Mouse (Mus musculus) forebrain, embryonic 11.5 days (tissue): ENCODE data around the gene Calml4. TPM values are rescaled to one million over a fixed set of nuclear protein-coding genes. Genes with fewer than 3 reads are reported as not detected.

ENCODE experiments used
- ATAC-seq: fragments of 200-750 bp; cut with Nextera tagmentation; replicated peaks from 2 replicates; pipeline ENCODE4 v1.8.0; 2017; ENCODE audit warnings: moderate TSS enrichment; ENCODE audit not compliant: low FRiP score
- DNase-seq: peaks from one replicate; pipeline ENCODE4 v3.0.0-alpha.2; 2017; ENCODE audit warnings: low spot score
- H3K27ac ChIP-seq: fragments of 300-500 bp; sonication (generic); 2 replicates; pipeline ENCODE4 v1.5.1; 2014; ENCODE audit warnings: low read depth, low read length
- H3K27me3 ChIP-seq: fragments of 300-500 bp; sonication (generic); 2 replicates; pipeline ENCODE4 v1.6.1; 2014; ENCODE audit warnings: mild to moderate bottlenecking, low read length, mixed read lengths; ENCODE audit not compliant: control insufficient read depth, insufficient read depth
- H3K36me3 ChIP-seq: fragments of 300-500 bp; sonication (generic); 2 replicates; pipeline ENCODE4 v1.6.1; 2014; ENCODE audit warnings: mild to moderate bottlenecking, low read length, moderate library complexity, mixed read lengths; ENCODE audit not compliant: control insufficient read depth, insufficient read depth
- H3K4me1 ChIP-seq: fragments of 300-500 bp; sonication (generic); replicated peaks from 2 replicates; pipeline ENCODE4 v1.6.1; 2014; ENCODE audit warnings: low read length, mixed read lengths; ENCODE audit not compliant: control insufficient read depth, insufficient read depth
- H3K4me2 ChIP-seq: fragments of 300-500 bp; sonication (generic); 2 replicates; pipeline ENCODE4 v1.6.1; 2014; ENCODE audit warnings: low read depth, mild to moderate bottlenecking, low read length, moderate library complexity, mixed read lengths; ENCODE audit not compliant: severe bottlenecking
- H3K4me3 ChIP-seq: fragments of 300-500 bp; sonication (generic); 2 replicates; pipeline ENCODE4 v1.5.1; 2014; ENCODE audit warnings: low read depth, low read length
- H3K9ac ChIP-seq: fragments of 300-500 bp; sonication (generic); 2 replicates; pipeline ENCODE4 v1.6.1; 2014; ENCODE audit warnings: low read length
- H3K9me3 ChIP-seq: fragments of 300-500 bp; sonication (generic); 2 replicates; pipeline ENCODE4 v1.6.1; 2016; ENCODE audit warnings: low read length, mixed read lengths; ENCODE audit not compliant: control insufficient read depth
- WGBS: fragments of 180-500 bp; shearing (Covaris S2); extraction: QIAGEN DNeasy Blood & Tissue Kit; methylation state at CpG from one replicate; pipeline ENCODE4 v1.1.7; 2014; 5-methylcytosine and 5-hydroxymethylcytosine counted together
- polyA plus RNA-seq: library from polyadenylated mRNA; unstranded; fragments of >200 nt; fragmentation: Nextera tagmentation; extraction: Ambion mirVana; gene quantifications from 2 replicates; pipeline ENCODE4 v1.2.1, GENCODE M21; 2014

The Calml4 gene
- 0.48 and 1.5 TPM in 2 replicates for polyA plus RNA-seq

GRCm38 (mm10) chr9:62857719-62858261, at the start of gene Calml4:
Gene Calml4 (plus strand): TSS chr9:62858080.
- no peak within 1 kb of the TSS for H3K4me3 ChIP-seq
- ATAC-seq (no peak), DNase-seq (no peak)
- no peaks in the 10 kb centered on the region for H3K9me3 ChIP-seq
- H3K36me3 ChIP-seq: no peaks in the 10 kb centered on the region
- H3K27ac ChIP-seq: no peak within 1 kb of the TSS
- peaks cover 6% of the 10 kb centered on the region; the same call in 1 of the 2 replicates for H3K4me1 ChIP-seq
- H3K4me2 ChIP-seq: no peak within 1 kb of the TSS
- H3K27me3 ChIP-seq: no peaks in the 10 kb centered on the region
- WGBS: 63% methylated on average over 20 of the region's 20 CpGs
- no peak within 1 kb of the TSS for H3K9ac ChIP-seq

DNA sequence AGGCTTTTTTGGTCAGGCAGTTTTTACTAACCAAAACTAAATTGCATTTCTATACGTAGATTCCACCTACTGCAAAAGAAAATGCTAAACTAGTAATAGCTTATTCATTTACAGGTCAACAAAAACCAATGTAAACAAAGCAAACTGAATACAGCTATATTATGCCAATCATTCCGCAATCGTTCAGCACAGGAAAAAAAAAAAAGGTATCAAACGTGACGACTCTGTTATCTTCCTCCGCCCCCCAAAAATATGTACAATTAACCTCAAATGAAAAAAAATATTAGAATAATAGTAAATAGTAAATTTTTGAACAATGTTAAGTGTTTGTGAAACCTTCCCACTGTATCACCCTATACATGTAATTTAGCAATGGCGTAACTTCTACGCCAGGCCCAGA, 47.8 kb upstream of the Calml4 start:
- H3K27me3 ChIP-seq: no peaks in the 10 kb centered on the region
- H3K4me3 ChIP-seq: peak overlapping the region; percentile 98
- no peaks in the 10 kb centered on the region for H3K9me3 ChIP-seq
- no peak overlapping the region for H3K27ac ChIP-seq
- DNase-seq (no peak), ATAC-seq (no peak)
- no peaks in the 10 kb centered on the region for H3K36me3 ChIP-seq
- WGBS: 23% methylated on average over 8 of the region's 8 CpGs
- peak overlapping the region; percentile 77 for H3K4me2 ChIP-seq
- peaks cover 8% of the 10 kb centered on the region for H3K4me1 ChIP-seq
- peak overlapping the region; percentile 96 for H3K9ac ChIP-seq

DNA sequence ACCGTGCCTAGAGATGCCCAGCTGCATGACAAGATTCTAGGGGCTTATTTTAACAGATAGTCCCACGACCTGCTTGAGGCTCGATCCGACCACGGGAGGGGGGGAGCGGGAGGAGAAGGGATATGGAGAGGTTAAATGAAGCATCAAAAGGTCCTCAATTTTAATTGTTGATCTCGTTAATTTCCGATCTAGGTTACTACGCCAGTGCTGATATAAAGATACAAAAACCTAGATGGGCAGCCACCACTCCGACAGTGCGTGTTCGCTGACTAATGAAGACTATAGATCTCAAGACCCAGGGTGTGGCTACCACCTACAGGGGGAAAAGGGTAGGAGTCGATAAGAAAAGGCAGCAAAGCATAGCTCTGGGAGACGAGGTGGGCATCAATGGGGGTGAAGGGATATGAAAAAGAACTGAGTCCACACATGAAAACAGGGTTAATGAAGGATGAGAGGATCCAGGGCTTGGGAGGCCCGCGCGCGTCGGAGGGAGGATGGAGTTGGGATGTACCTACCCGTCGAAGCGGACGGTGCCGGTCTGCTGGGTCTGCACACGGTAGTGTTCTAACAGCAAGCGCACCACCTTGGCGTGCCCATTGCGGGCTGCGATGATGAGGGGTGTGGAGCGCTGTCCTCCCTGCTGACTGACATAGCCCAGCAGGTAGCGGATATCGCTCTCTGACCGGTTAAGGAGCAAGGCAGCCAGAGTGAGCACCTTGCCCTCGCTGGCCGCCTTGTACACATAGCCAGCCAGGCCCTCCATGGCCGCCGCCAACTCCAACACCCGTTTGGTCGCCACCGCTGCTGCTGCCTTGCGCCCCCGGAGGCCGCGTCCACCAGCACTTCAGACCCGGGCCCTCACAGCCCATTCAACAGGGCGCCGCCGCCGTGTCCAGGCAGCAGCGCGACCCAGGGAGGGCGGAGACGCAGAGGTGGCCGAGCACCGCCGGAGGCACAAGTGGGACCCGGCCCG, 47.1 kb upstream of the Calml4 start:
- no peak for DNase-seq
- H3K4me3 ChIP-seq: peak overlapping the region; percentile 98
- peak overlapping the region; percentile 77 for H3K4me2 ChIP-seq
- H3K4me1 ChIP-seq: peaks cover 8% of the 10 kb centered on the region
- no peaks in the 10 kb centered on the region for H3K9me3 ChIP-seq
- peak; percentile 74 for ATAC-seq
- H3K9ac ChIP-seq: peak overlapping the region; percentile 96
- under 1% methylated on average over 56 of the region's 58 CpGs for WGBS
- no peaks in the 10 kb centered on the region for H3K27me3 ChIP-seq
- no peaks in the 10 kb centered on the region for H3K36me3 ChIP-seq
- H3K27ac ChIP-seq: peak overlapping the region; percentile 96

GRCm38 (mm10) chr9:62811516-62812121, 46.3 kb upstream of the Calml4 start, which contains the start of gene Fem1b:
Gene Fem1b (minus strand): TSS chr9:62811934.
- under 1% methylated on average over 66 of the region's 68 CpGs for WGBS
- H3K4me3 ChIP-seq: peak within 1 kb of the TSS; percentile 98
- H3K36me3 ChIP-seq: no peaks in the 10 kb centered on the region
- H3K4me2 ChIP-seq: peak within 1 kb of the TSS; percentile 77
- ATAC-seq: peak; percentile 95
- peaks cover 8% of the 10 kb centered on the region for H3K4me1 ChIP-seq
- H3K27me3 ChIP-seq: no peaks in the 10 kb centered on the region
- peak within 1 kb of the TSS; percentile 96 for H3K9ac ChIP-seq
- peak; percentile 93 for DNase-seq
- H3K27ac ChIP-seq: peak within 1 kb of the TSS; percentile 96
- no peaks in the 10 kb centered on the region for H3K9me3 ChIP-seq

GRCm38 (mm10) chr9:62812216-62813049, 45.4 kb upstream of the Calml4 start:
- Histone ChIP-seq H3K4me3 (peak overlapping the region; percentile 98), H3K27me3 (no peaks in the 10 kb centered on the region), H3K9me3 (no peaks in the 10 kb centered on the region), H3K4me1 (peaks cover 8% of the 10 kb centered on the region), H3K9ac (peak overlapping the region; percentile 96), H3K4me2 (peak overlapping the region; percentile 77), H3K36me3 (no peaks in the 10 kb centered on the region), H3K27ac (peak overlapping the region; percentile 96)
- ATAC-seq (peak; percentile 20; the same call in 1 of the 2 replicates), DNase-seq (no peak)
- WGBS: 10% methylated on average over 14 of the region's 14 CpGs

DNA sequence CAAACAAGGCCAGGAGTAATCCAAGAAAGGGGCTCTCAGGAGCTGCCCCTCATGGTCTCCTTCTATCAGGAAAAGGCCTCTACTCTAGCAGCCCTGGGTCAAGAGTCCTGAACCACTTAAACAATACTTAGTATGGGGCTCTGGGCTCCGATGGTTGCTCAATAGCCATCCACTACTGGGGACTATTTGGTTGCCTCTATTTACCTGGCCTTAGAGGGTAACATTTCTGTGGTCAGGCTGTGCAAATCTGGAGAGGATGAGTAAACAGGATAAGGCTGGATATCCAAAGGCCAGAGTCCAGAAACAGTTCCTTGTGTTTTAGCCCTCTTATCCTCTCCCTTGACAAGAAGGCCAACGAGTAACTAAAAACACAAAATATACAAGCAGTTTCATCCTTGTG, 43.1 kb upstream of the Calml4 start:
- H3K9ac ChIP-seq: no peak overlapping the region
- WGBS: 82% methylated on average over 2 of the region's 2 CpGs
- no peak overlapping the region for H3K4me2 ChIP-seq
- H3K9me3 ChIP-seq: no peaks in the 10 kb centered on the region
- no peak overlapping the region for H3K27ac ChIP-seq
- no peaks in the 10 kb centered on the region; the same call in 1 of the 2 replicates for H3K4me1 ChIP-seq
- H3K36me3 ChIP-seq: no peaks in the 10 kb centered on the region
- H3K4me3 ChIP-seq: no peak overlapping the region
- DNase-seq (no peak), ATAC-seq (no peak)
- H3K27me3 ChIP-seq: no peaks in the 10 kb centered on the region

GRCm38 (mm10) chr9:62816323-62817098, 41.4 kb upstream of the Calml4 start:
- Histone ChIP-seq H3K4me1 (no peaks in the 10 kb centered on the region; the same call in 1 of the 2 replicates), H3K4me2 (no peak overlapping the region), H3K27me3 (no peaks in the 10 kb centered on the region), H3K36me3 (no peaks in the 10 kb centered on the region), H3K9me3 (no peaks in the 10 kb centered on the region), H3K9ac (no peak overlapping the region), H3K27ac (no peak overlapping the region), H3K4me3 (no peak overlapping the region)
- ATAC-seq: no peak
- 86% methylated on average over 9 of the region's 9 CpGs for WGBS
- DNase-seq: no peak
